Mouse (Mus musculus): ENCODE results near the gene Ugt1a1. TPM values are rescaled to one million over a fixed set of nuclear protein-coding genes. Genes with fewer than 3 reads are reported as not detected.

The Ugt1a1 gene
- polyA plus RNA-seq, 1 experiment = not detected

DNA sequence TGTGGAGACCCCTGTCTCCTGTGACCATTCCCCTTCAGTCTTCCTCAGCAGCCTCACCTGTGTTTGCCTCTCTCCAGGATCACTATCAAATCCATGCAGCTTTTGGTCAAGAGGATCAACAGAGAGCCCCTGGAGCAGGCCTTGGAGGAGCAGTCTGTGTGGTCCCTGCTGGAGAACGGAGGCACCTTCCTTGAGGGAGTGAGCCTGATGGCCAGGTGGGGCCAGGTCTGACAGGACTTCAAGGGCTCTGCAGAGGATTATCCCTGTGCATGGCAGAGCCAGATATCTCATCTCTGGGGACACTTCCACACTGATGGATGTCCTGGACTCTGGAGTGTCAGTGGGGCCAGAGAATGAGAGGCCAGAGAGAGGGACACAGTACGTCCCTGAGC is 43.7 kb downstream of the Ugt1a1 start:
- Histone ChIP-seq H3K4me1 (ENCODE audit: control insufficient read depth, insufficient read depth, low read length) (no peaks in the 10 kb centered on the region), H3K4me3 (ENCODE audit: low read depth, low read length) (no peak overlapping the region), H3K27ac (ENCODE audit: insufficient read depth, low read length) (no peak overlapping the region)

DNA sequence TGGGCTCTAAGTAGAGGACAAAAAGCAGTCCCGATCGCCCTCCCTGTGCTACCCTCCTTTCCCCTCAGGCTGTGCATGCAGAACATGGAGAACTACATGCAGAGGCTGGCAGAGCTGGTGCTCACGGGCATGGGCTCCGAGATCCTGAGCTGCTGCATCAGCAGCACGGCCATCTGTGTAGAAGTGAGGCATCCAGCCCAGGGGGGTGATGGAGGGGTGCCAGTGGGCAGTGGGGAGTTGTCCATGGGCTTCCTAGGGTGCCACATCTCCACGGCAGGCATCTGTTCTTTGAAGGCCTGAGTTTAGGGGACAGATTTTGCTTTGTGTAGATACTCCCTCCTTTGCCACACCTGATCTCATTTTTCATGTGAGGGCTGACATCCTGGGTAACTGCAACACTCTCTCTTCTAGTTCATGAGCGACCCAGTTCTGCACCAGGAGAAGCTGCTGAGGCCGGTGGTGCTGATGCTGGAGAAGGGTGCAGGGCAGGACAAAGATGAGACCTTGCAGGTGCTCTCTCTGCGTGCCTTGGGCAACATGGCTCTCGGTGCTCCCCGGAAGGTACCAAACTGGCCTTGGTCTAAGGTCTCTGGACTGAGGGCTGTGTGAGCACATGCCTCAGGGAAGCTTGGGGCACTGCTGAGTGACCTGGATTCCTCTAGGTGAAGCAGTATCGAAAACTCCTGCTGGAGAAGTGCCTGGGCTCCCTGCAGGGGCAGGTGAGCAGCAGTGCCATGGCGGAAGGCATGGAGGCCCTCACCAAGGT is 44.4 kb downstream of the Ugt1a1 start:
- no peak for TF ChIP-seq EP300 (IDR thresholded peaks at IDR 0.05; ENCODE audit: insufficient read depth, low read depth, low read length)
- no peak overlapping the region for H3K9ac ChIP-seq (ENCODE audit: low read depth, poor library complexity, severe bottlenecking)
- no peaks in the 10 kb centered on the region for H3K4me1 ChIP-seq (ENCODE audit: control insufficient read depth, insufficient read depth, low read length)
- H3K36me3 ChIP-seq (ENCODE audit: control insufficient read depth, insufficient read depth, low read length, poor library complexity, severe bottlenecking) = no peaks in the 10 kb centered on the region
- H3K4me3 ChIP-seq (ENCODE audit: low read depth, low read length) = no peak overlapping the region
- no peak overlapping the region for H3K27ac ChIP-seq (ENCODE audit: insufficient read depth, low read length)
- H3K9me3 ChIP-seq (replicated peaks; ENCODE audit: control insufficient read depth, insufficient read depth, low read length, poor library complexity, severe bottlenecking) = no peaks in the 10 kb centered on the region
- H3K27me3 ChIP-seq (ENCODE audit: control insufficient read depth, insufficient read depth, low read length, poor library complexity, severe bottlenecking) = no peaks in the 10 kb centered on the region

More for the DNA sequence above, 43.7 kb downstream of the Ugt1a1 start:
- H3K9me3 ChIP-seq (replicated peaks; ENCODE audit: control insufficient read depth, insufficient read depth, low read length, poor library complexity, severe bottlenecking) = no peaks in the 10 kb centered on the region
- H3K9ac ChIP-seq (ENCODE audit: low read depth, poor library complexity, severe bottlenecking) = no peak overlapping the region
- no peak for TF ChIP-seq POLR2A (IDR thresholded peaks at IDR 0.05; ENCODE audit: insufficient read depth, low read length)
- no peak for TF ChIP-seq CTCF (IDR thresholded peaks at IDR 0.05; ENCODE audit: low read depth, low read length)
- TF ChIP-seq EP300 (IDR thresholded peaks at IDR 0.05; ENCODE audit: insufficient read depth, low read depth, low read length) = no peak
- H3K36me3 ChIP-seq (ENCODE audit: control insufficient read depth, insufficient read depth, low read length, poor library complexity, severe bottlenecking) = no peaks in the 10 kb centered on the region
- no peaks in the 10 kb centered on the region for H3K27me3 ChIP-seq (ENCODE audit: control insufficient read depth, insufficient read depth, low read length, poor library complexity, severe bottlenecking)

DNA sequence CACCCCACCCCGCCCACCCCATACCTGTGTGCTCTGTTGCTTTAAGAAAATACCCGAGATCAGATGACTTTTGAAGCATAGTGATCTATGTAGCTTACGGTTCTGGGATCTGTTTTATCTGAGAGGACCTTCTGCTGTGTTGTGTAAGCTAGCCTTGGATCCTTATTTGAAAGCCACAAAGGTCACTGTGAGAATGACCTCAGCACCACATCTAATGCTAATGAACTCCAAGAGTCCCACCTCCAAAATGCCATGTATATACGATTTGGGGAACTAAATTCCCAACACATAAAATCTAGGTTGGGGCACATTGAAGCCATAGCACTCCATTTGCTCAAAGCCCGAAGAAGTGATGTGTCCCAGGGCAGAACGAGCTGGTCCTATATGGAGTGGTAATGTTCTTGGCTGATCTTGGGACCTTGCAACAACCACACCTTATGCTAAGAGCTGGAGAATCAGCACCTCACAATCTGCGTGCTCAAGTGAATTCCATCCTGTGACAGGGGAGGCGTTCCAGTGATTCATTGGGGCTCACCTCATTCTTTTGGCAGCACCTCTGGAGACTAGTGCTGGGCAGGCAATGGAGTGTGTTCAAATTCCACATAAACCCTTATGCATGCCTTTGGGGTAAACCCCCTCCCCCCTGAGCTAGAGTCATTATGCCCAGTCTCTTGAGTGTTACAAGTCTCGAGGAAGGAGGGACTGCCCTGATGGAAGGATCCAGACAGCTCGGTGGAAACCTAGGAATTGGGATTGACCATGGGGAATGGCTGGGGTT is 45.3 kb downstream of the Ugt1a1 start:
- Histone ChIP-seq H3K27ac (ENCODE audit: insufficient read depth, low read length) (no peak overlapping the region), H3K9ac (ENCODE audit: low read depth, poor library complexity, severe bottlenecking) (no peak overlapping the region), H3K9me3 (replicated peaks; ENCODE audit: control insufficient read depth, insufficient read depth, low read length, poor library complexity, severe bottlenecking) (no peaks in the 10 kb centered on the region), H3K4me1 (ENCODE audit: control insufficient read depth, insufficient read depth, low read length) (no peaks in the 10 kb centered on the region), H3K36me3 (ENCODE audit: control insufficient read depth, insufficient read depth, low read length, poor library complexity, severe bottlenecking) (no peaks in the 10 kb centered on the region), H3K27me3 (ENCODE audit: control insufficient read depth, insufficient read depth, low read length, poor library complexity, severe bottlenecking) (no peaks in the 10 kb centered on the region), H3K4me3 (ENCODE audit: low read depth, low read length) (no peak overlapping the region)
- TF ChIP-seq EP300 (IDR thresholded peaks at IDR 0.05; ENCODE audit: insufficient read depth, low read depth, low read length) (no peak), CTCF (IDR thresholded peaks at IDR 0.05; ENCODE audit: low read depth, low read length) (no peak), POLR2A (IDR thresholded peaks at IDR 0.05; ENCODE audit: insufficient read depth, low read length) (no peak)

DNA sequence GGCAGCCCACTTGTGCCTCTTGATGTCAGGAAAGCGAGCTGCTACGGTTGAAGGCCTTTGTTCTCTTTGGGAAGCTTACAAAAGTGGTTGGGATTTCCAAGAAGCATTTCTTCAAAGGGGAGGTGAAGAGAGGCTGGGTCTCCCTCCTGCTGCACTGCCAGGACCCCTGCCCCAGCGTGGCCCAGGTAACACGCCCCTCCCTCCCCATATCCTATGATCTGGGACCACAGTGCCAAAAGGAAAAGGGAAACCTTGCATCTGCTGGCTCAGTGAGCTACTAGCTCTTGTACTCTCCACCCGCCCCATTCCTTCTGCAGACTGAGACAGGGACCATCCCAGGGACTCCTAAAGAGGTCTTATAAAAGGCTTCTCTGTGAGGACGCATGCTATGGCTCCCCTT is 45.9 kb downstream of the Ugt1a1 start:
- no peaks in the 10 kb centered on the region for H3K9me3 ChIP-seq (replicated peaks; ENCODE audit: control insufficient read depth, insufficient read depth, low read length, poor library complexity, severe bottlenecking)
- no peaks in the 10 kb centered on the region for H3K27me3 ChIP-seq (ENCODE audit: control insufficient read depth, insufficient read depth, low read length, poor library complexity, severe bottlenecking)
- no peak overlapping the region for H3K9ac ChIP-seq (ENCODE audit: low read depth, poor library complexity, severe bottlenecking)
- H3K4me3 ChIP-seq (ENCODE audit: low read depth, low read length) = no peak overlapping the region
- no peak for TF ChIP-seq POLR2A (IDR thresholded peaks at IDR 0.05; ENCODE audit: insufficient read depth, low read length)
- TF ChIP-seq EP300 (IDR thresholded peaks at IDR 0.05; ENCODE audit: insufficient read depth, low read depth, low read length) = no peak
- TF ChIP-seq CTCF (IDR thresholded peaks at IDR 0.05; ENCODE audit: low read depth, low read length) = no peak
- no peak overlapping the region for H3K27ac ChIP-seq (ENCODE audit: insufficient read depth, low read length)
- H3K36me3 ChIP-seq (ENCODE audit: control insufficient read depth, insufficient read depth, low read length, poor library complexity, severe bottlenecking) = peaks cover 3% of the 10 kb centered on the region; the same call in 1 of the 2 replicates
- no peaks in the 10 kb centered on the region for H3K4me1 ChIP-seq (ENCODE audit: control insufficient read depth, insufficient read depth, low read length)

DNA sequence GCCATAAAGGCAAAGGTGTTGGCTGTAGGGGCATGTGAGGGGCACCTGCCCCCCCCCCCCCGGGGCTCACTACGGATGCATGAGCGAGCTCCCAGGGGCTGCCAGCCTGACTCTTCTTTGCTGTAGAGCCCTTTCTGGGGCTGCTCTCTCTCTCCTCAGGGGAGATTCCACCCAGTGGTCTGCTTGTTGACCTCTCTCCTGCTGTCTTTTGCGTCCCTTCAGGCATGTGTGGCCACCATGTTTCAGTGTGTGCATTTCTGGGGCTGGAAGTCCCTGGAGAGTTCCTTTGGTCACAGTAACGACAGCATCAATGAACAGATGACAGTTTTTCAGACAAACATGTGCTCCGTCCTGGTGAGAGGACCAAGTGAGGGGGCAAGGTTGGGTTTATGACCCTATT is 46.6 kb downstream of the Ugt1a1 start:
- H3K36me3 ChIP-seq (ENCODE audit: control insufficient read depth, insufficient read depth, low read length, poor library complexity, severe bottlenecking) = peaks cover 10% of the 10 kb centered on the region
- H3K27ac ChIP-seq (ENCODE audit: insufficient read depth, low read length) = no peak overlapping the region
- no peaks in the 10 kb centered on the region for H3K4me1 ChIP-seq (ENCODE audit: control insufficient read depth, insufficient read depth, low read length)
- no peaks in the 10 kb centered on the region for H3K9me3 ChIP-seq (replicated peaks; ENCODE audit: control insufficient read depth, insufficient read depth, low read length, poor library complexity, severe bottlenecking)
- no peak for TF ChIP-seq EP300 (IDR thresholded peaks at IDR 0.05; ENCODE audit: insufficient read depth, low read depth, low read length)
- no peak for TF ChIP-seq POLR2A (IDR thresholded peaks at IDR 0.05; ENCODE audit: insufficient read depth, low read length)
- no peak for TF ChIP-seq CTCF (IDR thresholded peaks at IDR 0.05; ENCODE audit: low read depth, low read length)
- H3K27me3 ChIP-seq (ENCODE audit: control insufficient read depth, insufficient read depth, low read length, poor library complexity, severe bottlenecking) = no peaks in the 10 kb centered on the region
- no peak overlapping the region for H3K4me3 ChIP-seq (ENCODE audit: low read depth, low read length)
- no peak overlapping the region for H3K9ac ChIP-seq (ENCODE audit: low read depth, poor library complexity, severe bottlenecking)

All from ES-Bruce4 (cell line).